Mouse (Mus musculus) heart, postnatal 0 days (tissue): ENCODE measurements around the gene Kif1b. TPM values are rescaled to one million over a fixed set of nuclear protein-coding genes. Genes with fewer than 3 reads are reported as not detected.

Experiments used
- ATAC-seq: fragments of 200-750 bp; cut with Nextera tagmentation; 2 replicates; pipeline ENCODE4 v1.8.0; 2017; ENCODE audit warnings: low read depth, moderate number of reproducible peaks, moderate library complexity; ENCODE audit not compliant: insufficient read depth
- DNase-seq: peaks from one replicate; pipeline ENCODE4 v3.0.0-alpha.2; 2016; ENCODE audit warnings: low spot score
- H3K27ac ChIP-seq: fragments of 300-500 bp; sonication (generic); 2 replicates; pipeline ENCODE4 v1.5.1; 2014; ENCODE audit warnings: low read depth, mild to moderate bottlenecking
- H3K27me3 ChIP-seq: fragments of 300-500 bp; sonication (generic); 2 replicates; pipeline ENCODE4 v1.6.1; 2014; ENCODE audit warnings: low read length, mixed read lengths; ENCODE audit not compliant: control insufficient read depth, insufficient read depth
- H3K36me3 ChIP-seq: fragments of 300-500 bp; sonication (generic); replicated peaks from 2 replicates; pipeline ENCODE4 v1.6.1; 2014; ENCODE audit warnings: low read length, mixed read lengths; ENCODE audit not compliant: control insufficient read depth, insufficient read depth
- H3K4me1 ChIP-seq: fragments of 300-500 bp; sonication (generic); 2 replicates; pipeline ENCODE4 v1.6.1; 2014; ENCODE audit warnings: antibody characterized with exemption; ENCODE audit not compliant: control insufficient read depth, insufficient read depth
- H3K4me2 ChIP-seq: fragments of 300-500 bp; sonication (generic); 2 replicates; pipeline ENCODE4 v1.6.1; 2014; ENCODE audit warnings: low read depth, mild to moderate bottlenecking, low read length, moderate library complexity
- H3K4me3 ChIP-seq: fragments of 300-500 bp; sonication (generic); 2 replicates; pipeline ENCODE4 v1.5.1; 2014; ENCODE audit warnings: low read depth, low read length
- H3K9ac ChIP-seq: fragments of 300-500 bp; sonication (generic); replicated peaks from 2 replicates; pipeline ENCODE4 v1.6.1; 2014; ENCODE audit warnings: low read depth, low read length, mixed read lengths
- H3K9me3 ChIP-seq: fragments of 300-500 bp; sonication (generic); replicated peaks from 2 replicates; pipeline ENCODE4 v1.6.1; 2016; ENCODE audit warnings: low read length; ENCODE audit not compliant: control insufficient read depth
- CTCF ChIP-seq: IDR thresholded peaks from 2 replicates; pipeline ENCODE4 v1.5.1; 2016; ENCODE audit warnings: antibody characterized with exemption, control low read depth, low read depth
- EP300 ChIP-seq: IDR thresholded peaks from 2 replicates; pipeline ENCODE4 v1.6.1; 2016; ENCODE audit warnings: antibody characterized with exemption, low read depth
- WGBS: fragments of 180-500 bp; shearing (Covaris S2); extraction: QIAGEN DNeasy Blood & Tissue Kit; methylation state at CpG from one replicate; pipeline ENCODE4 v1.1.7; 2014; 5-methylcytosine and 5-hydroxymethylcytosine counted together
- polyA plus RNA-seq: library from polyadenylated mRNA; unstranded; fragments of >200 nt; fragmentation: Nextera tagmentation; extraction: Ambion mirVana; gene quantifications from 2 replicates; pipeline ENCODE4 v1.2.1, GENCODE M21; 2015
- total RNA-seq: library from RNA; depleted of rRNA; stranded (reverse); fragments of >200 nt; gene quantifications from 2 replicates; pipeline ENCODE4 v1.2.3, GENCODE M21; 2014; ENCODE audit warnings: low replicate concordance

The Kif1b gene
- total and polyA plus RNA-seq, 2 experiments from 2014 or later: 45.0 to 63.3 TPM

DNA sequence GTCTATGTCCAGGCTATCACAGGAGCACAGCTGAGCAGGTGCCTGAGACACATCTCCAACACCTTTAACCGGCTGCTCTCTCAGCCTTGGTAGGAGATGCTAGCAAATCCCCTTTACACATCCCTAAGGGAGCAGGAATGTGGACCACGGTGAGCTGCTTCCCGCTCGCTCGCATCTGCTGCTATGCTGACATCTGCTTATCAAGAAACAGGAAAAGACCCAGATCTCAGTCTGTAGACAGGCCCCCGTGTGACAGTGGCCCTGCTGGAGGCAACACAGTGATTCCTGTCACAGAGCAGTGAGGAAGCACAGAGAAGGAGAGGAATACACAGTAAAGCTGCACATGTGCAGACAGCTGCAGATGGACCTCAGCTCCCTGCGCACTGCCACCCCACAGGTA, 28.8 kb upstream of the Kif1b start:
- H3K4me1 ChIP-seq: 0 out of 2 replicates have a peak, but pooled peaks cover 4% of the 10 kb centered on the region

GRCm38 (mm10) chr4:149334881-149335280, 27.4 kb upstream of the Kif1b start:
- 94% methylated on average over 11 of the region's 11 CpGs for WGBS
- no peak overlapping the region for H3K27ac ChIP-seq
- no peak overlapping the region for H3K4me3 ChIP-seq
- H3K4me1 ChIP-seq: no peaks in the 10 kb centered on the region
- no peaks in the 10 kb centered on the region for H3K27me3 ChIP-seq
- no peak overlapping the region for H3K9ac ChIP-seq
- H3K4me2 ChIP-seq: no peak overlapping the region
- H3K9me3 ChIP-seq: no peaks in the 10 kb centered on the region
- TF ChIP-seq EP300 (no peak), CTCF (no peak)
- H3K36me3 ChIP-seq: peaks cover 81% of the 10 kb centered on the region
- no peak for DNase-seq
- no peak for ATAC-seq

More for the DNA sequence above, 28.8 kb upstream of the Kif1b start:
- no peak for ATAC-seq
- H3K4me3 ChIP-seq: no peak overlapping the region
- peaks cover 73% of the 10 kb centered on the region for H3K36me3 ChIP-seq
- H3K4me2 ChIP-seq: no peak overlapping the region
- TF ChIP-seq CTCF: no peak
- TF ChIP-seq EP300: no peak
- 41% methylated on average over 7 of the region's 7 CpGs for WGBS
- H3K9me3 ChIP-seq: no peaks in the 10 kb centered on the region
- no peak overlapping the region for H3K27ac ChIP-seq
- no peak overlapping the region for H3K9ac ChIP-seq
- H3K27me3 ChIP-seq: no peaks in the 10 kb centered on the region
- DNase-seq: no peak

DNA sequence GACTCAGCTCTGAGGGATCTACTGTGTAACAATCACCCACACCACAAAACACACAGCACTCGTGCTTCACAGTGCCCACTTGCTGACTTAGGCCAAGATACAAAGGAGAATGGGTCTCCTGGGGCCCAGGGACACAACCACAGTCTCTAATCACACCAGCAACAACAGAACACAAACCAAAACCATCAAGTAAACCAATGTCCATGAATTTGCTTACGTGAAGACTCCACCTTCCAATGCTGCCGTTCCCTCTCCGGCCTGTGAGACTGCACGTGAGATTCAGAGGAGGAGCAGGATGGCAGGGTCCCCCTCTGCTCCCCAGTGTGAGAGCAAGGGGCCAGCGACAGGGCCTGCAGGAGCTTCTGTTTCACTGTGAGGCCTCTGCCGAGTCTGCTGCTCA, 25.2 kb upstream of the Kif1b start:
- TF ChIP-seq EP300: no peak
- TF ChIP-seq CTCF: no peak
- no peak overlapping the region for H3K27ac ChIP-seq
- WGBS: 86% methylated on average over 7 of the region's 7 CpGs
- ATAC-seq (no peak), DNase-seq (no peak)
- H3K4me3 ChIP-seq: no peak overlapping the region
- H3K4me1 ChIP-seq: peaks cover under 1% of the 10 kb centered on the region; the same call in 1 of the 2 replicates
- H3K4me2 ChIP-seq: no peak overlapping the region
- no peaks in the 10 kb centered on the region for H3K9me3 ChIP-seq
- H3K9ac ChIP-seq: no peak overlapping the region
- no peaks in the 10 kb centered on the region for H3K27me3 ChIP-seq
- peaks cover 91% of the 10 kb centered on the region for H3K36me3 ChIP-seq

DNA sequence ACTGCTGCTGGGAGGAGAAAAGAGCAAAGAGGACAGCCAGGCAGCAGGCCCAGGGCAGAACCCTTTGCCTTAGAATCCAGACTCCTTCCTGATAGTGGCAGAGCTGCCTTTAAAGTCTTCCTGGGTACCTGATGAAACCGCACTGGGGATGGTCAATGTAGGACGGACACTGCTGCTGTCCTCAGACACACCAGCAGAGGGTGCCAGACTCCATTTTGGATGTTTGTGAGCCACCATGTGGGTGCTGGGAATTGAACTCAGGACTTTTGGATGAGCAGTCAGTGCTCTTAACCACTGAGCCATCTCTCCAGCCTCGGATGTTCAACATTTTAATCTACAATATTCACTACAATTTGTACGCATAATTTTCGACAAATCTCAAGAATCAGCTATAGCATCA, 23.0 kb upstream of the Kif1b start:
- TF ChIP-seq CTCF: no peak
- Histone ChIP-seq H3K4me2 (no peak overlapping the region), H3K36me3 (peaks cover 72% of the 10 kb centered on the region), H3K27ac (no peak overlapping the region), H3K27me3 (no peaks in the 10 kb centered on the region), H3K4me1 (peaks cover 12% of the 10 kb centered on the region), H3K4me3 (no peak overlapping the region), H3K9me3 (no peaks in the 10 kb centered on the region), H3K9ac (no peak overlapping the region)
- DNase-seq (no peak), ATAC-seq (no peak)
- WGBS: 92% methylated on average over 5 of the region's 5 CpGs

GRCm38 (mm10) chr4:149328735-149329134, 21.2 kb upstream of the Kif1b start:
- Histone ChIP-seq H3K36me3 (peaks cover 55% of the 10 kb centered on the region), H3K9me3 (no peaks in the 10 kb centered on the region), H3K4me3 (no peak overlapping the region), H3K27me3 (no peaks in the 10 kb centered on the region), H3K4me2 (no peak overlapping the region), H3K27ac (no peak overlapping the region), H3K9ac (no peak overlapping the region), H3K4me1 (peaks cover 21% of the 10 kb centered on the region)
- no peak for ATAC-seq
- DNase-seq: no peak
- WGBS: 92% methylated on average over 4 of the region's 4 CpGs
- TF ChIP-seq CTCF (no peak), EP300 (no peak)

- H3K4me2 ChIP-seq: no peak overlapping the region
- H3K4me3 ChIP-seq: no peak overlapping the region
- H3K9me3 ChIP-seq: no peaks in the 10 kb centered on the region
- peak; percentile 73 for DNase-seq
- peaks cover 43% of the 10 kb centered on the region for H3K36me3 ChIP-seq
- WGBS: 43% methylated on average over 7 of the region's 7 CpGs
- peak overlapping the region; percentile 16; the same call in 1 of the 2 replicates for H3K27ac ChIP-seq
- no peaks in the 10 kb centered on the region for H3K27me3 ChIP-seq
- H3K9ac ChIP-seq: no peak overlapping the region
- peak; percentile 72 for ATAC-seq
- no peak for TF ChIP-seq EP300
- no peak for TF ChIP-seq CTCF
- H3K4me1 ChIP-seq: peaks cover 31% of the 10 kb centered on the region
These were observed 19.8 kb upstream of the Kif1b start for GRCm38 (mm10) chr4:149327281-149327680.
